Mouse (Mus musculus) heart, adult 10 weeks (tissue): ENCODE results near the gene Olfr1340. TPM values are rescaled to one million over a fixed set of nuclear protein-coding genes. Genes with fewer than 3 reads are reported as not detected.

Experiments used
- polyA plus RNA-seq: library from polyadenylated mRNA; stranded (reverse); fragments of 350-450 nt; fragmentation: Illumina TruSeq; extraction: RNeasy Lipid Tissue Mini Kit (QIAGEN cat#74804); gene quantifications from one replicate; pipeline ENCODE4 v1.2.3, GENCODE M21; 2014; ENCODE audit warnings: low read depth, low replicate concordance

Gene Olfr1340
- polyA plus RNA-seq = not detected

DNA sequence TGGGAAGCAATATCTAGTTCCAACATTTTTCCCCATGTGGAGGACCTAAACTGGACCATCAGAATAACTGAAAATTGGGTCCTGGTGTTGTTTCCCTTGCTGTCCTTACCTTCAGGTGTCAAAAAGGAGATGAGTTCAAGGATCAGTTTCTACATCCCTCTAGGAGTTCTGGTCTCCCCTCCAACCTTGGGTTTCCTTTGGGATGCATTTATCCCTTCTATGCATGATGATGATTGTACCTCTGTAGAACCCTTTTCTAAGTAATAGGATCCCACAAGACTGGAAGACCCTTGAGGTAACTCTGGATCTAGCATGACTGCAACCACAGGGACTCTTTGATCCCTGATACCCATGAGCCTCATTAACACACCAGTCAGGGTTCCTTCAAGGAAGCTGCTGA, at the start of gene Olfr1340:
Gene Olfr1340, plus strand, starts transcription at position 301 of the 400 bp plus-strand sequence.

DNA sequence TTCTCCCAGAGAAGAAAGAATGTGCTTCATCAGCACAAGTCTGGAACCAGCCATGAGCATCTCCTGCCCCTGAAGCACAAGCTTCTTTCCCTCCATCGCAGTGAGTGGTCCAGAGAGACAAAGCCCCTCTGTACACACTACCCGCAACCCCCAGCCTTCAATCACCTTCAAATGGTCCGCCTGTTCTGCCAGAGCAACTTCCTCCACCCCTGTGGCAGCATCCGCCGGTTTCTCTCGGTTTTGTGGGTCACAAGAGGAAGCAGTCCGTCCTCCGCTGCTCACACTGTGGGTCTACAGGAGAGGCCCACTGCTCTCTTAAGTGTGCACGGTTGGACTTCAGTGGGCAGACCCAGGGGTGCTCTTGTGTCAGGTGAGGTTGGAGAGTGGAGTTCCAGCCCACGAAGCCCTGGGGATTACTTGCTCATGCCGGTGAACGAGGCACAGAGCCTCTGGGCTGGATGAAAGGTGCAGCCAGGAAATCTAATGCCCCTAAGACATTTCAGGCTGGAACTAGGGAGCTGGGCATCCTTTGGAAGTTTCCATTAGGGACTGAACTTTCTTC, 27.4 kb upstream of the Olfr1340 start, which contains the start of gene Olfr1342:
Gene Olfr1342, minus strand, starts transcription at position 345 of the 562 bp plus-strand sequence.

DNA sequence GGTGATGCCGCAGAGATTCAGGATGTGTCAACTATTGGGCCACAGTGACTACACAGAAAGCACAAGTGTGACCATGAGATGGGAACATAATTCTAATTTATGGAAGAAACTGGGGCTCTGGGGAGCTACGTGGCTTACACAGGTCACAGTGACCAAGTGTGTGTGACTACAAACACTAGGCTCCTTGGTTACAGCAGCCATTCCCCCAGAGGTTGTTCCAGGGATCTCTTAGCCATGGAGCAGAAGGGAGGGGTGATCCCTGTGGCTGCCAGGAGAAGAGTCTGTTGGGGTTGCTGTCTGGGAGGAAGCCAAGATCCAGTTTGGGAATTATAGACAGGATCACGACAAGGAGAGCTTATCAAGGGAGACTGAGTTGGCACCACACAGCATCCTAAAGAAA, 16.7 kb upstream of the Olfr1340 start, which contains the start of gene Olfr1341:
Gene Olfr1341, plus strand, starts transcription at position 301 of the 400 bp plus-strand sequence.

DNA sequence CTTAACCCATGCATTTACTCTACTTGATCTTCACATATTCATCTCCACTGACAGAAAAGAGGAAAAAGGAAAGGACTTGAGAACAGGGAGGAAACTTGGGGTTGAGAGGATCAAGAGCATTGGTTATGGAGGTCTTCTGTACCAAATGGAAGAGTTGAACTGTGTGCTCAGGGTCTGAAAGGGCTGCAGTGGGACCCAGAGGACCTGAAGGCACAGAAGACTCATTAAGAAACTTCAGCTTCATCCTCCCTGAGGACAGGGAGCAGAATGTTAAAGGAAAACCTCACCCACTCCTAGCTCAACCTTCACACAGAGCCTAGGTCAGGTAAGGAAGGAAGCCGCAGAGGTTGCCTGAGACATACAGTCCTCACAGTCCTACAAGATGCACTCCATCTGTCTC, 11.9 kb downstream of the Olfr1340 start, which contains the start of gene Olfr1339:
Gene Olfr1339, plus strand, starts transcription at position 301 of the 400 bp plus-strand sequence.

DNA sequence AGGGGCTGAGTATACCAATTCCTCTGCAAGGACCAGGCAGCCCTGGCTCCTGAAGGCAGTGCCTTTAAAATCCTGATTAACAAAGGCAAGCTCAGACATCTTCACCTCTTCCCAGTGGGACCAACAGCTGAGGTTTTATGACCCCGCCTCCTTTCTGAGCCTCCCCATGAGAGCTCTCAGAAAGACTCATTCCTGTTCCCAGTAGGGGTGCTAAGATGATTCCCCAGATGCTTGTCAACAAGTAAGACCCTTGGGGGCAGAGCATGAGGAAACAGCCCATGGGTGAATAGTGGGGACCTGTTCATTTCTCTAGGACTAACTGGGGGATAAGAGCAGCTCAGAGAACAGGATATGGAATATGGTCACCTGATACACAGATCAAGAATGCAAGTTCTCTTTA, 38.7 kb downstream of the Olfr1340 start, which contains the start of gene Olfr1338:
Gene Olfr1338, minus strand, starts transcription at position 101 of the 400 bp plus-strand sequence.

Other genes with a start within 250 kb of the Olfr1340 start
- gene Tie1, start 230.1 kb upstream of the Olfr1340 start, polyA plus RNA-seq = 53.1 TPM
- not detected for gene 2610528J11Rik, start 193.1 kb upstream of the Olfr1340 start, polyA plus RNA-seq
- not detected for gene Tmem125, start 176.1 kb upstream of the Olfr1340 start, polyA plus RNA-seq
- not detected for gene Cfap57, start 99.4 kb upstream of the Olfr1340 start, polyA plus RNA-seq
- gene Ebna1bp2, start 99.3 kb upstream of the Olfr1340 start, polyA plus RNA-seq = 39.4 TPM
- gene Olfr62, start 61.2 kb upstream of the Olfr1340 start, polyA plus RNA-seq = not detected
- gene Olfr1342, start 27.4 kb upstream of the Olfr1340 start, polyA plus RNA-seq = not detected
- not detected for gene Olfr1341, start 16.6 kb upstream of the Olfr1340 start, polyA plus RNA-seq
- gene Olfr1339, start 12.0 kb downstream of the Olfr1340 start, polyA plus RNA-seq = not detected
- gene Olfr1338, start 38.6 kb downstream of the Olfr1340 start, polyA plus RNA-seq = not detected
- not detected for gene Olfr1337, start 62.4 kb downstream of the Olfr1340 start, polyA plus RNA-seq
- gene Olfr1335, start 89.8 kb downstream of the Olfr1340 start, polyA plus RNA-seq = not detected
- not detected for gene Olfr1333, start 116.1 kb downstream of the Olfr1340 start, polyA plus RNA-seq
- gene Olfr1331, start 144.5 kb downstream of the Olfr1340 start, polyA plus RNA-seq = not detected
- not detected for gene Olfr1330, start 168.5 kb downstream of the Olfr1340 start, polyA plus RNA-seq
- gene Olfr1329, start 197.3 kb downstream of the Olfr1340 start, polyA plus RNA-seq = not detected
- gene Olfr1328, start 218.5 kb downstream of the Olfr1340 start, polyA plus RNA-seq = not detected
- not detected for gene Lao1, start 241.4 kb downstream of the Olfr1340 start, polyA plus RNA-seq